Mouse (Mus musculus): ENCODE results near the gene Tmem25.
"Not testable (repeated sequence)": the region's sequence is repeated elsewhere in the genome, so short reads cannot be mapped to it uniquely, and the experiment has no call there.

The Tmem25 gene

DNA sequence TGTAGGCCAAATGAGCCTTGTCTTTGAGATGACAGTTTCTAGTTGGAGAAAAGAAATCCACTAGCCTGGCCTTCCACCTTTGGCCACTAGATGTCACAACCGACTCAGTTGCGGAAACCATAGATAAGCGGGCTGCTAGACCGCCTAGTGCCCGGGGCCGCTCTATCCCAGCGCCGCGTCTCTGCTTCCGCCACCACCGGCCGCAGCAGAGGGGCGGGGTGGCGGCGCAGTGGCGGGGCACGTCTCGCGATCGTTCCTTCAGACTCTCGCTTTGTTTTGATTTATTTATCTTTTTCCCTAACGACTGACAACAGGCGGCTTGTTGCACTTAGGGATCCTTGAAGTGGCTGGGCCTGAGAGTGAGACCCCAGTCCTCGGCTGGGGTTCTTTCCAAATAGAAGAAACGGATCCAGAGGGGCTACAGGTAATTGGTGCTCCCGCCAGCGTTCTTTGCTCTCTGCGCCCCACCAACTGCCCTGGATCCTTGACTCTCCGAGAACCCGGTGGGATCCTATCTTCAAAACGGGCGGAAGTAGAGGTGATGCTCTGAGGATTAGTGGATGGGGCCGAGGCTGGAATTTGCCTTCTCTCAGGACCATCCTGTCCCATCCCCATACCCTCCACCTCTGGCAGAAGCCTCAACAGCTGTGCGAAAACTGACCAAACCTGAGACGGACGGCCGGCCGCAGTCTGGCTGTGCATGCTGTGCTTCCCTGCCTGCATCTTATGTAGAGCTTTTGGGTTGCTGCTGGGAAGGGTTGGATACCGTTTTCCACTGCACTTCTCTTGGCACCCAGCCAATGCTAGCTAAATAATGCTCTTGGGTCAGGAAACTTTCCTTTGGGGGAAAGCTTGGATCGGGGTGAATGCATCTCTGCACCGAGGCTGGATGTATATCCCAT lies 26.1 kb downstream of the Tmem25 start:
- peak; percentile 91 for DNase-seq (ENCODE audit: low read depth)

DNA sequence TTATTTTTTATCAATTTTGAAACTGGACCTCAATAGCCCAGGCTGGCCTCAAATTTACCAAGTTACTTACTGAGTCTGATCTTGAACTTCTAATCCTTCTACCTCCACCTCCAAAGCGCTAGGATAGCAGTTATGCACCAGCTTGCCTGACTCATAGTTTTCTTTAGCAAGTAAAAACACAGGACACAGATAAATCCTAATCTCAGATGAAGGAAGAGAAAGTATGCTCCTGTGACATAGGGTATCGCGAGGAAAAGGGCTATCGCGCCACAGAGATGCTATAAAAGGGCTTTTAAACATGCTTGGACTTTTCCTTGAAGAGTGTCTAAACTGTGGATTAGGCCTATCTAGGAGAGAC lies 26.7 kb downstream of the Tmem25 start:
- no peak for DNase-seq (ENCODE audit: low read depth)

DNA sequence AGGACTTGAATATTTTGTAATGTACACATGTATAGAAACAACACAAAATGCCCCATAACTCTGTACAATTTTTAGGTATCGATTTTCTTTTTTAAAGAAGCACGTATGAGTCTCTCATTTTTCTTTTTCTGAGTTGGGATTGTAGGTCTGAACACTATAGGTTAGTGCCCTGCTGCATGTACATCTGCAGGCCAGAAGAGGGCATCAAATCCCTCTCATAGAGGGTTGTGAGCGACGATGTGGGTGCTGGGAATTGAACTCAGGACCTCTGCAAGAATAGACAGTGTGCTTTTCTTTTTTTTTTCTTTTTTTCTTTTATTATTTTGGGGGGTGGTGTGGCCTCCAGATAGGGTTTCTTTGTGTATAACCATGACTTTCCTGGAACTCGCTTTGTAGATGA lies 27.7 kb downstream of the Tmem25 start:
- no peak for DNase-seq (ENCODE audit: low read depth)

DNA sequence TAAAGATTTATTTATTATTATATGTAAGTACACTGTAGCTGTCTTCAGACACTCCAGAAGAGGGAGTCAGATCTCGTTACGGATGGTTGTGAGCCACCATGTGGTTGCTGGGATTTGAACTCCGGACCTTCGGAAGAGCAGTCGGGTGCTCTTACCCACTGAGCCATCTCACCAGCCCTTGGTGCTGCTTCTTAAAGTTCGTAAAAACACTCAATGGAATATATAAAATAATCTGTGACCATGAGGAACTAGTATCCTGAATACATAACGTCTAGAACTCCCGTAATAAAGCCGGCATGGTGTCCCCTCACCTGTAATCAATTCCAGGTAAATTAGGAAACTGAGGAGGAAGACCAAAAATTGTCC lies 31.1 kb downstream of the Tmem25 start:
- not testable (repeated sequence) for DNase-seq (ENCODE audit: low read depth)

- DNase-seq (ENCODE audit: low read depth), result peak; percentile 57
These were observed 31.7 kb downstream of the Tmem25 start, which contains the start of the genes Arcn1 and Ift46 for GRCm38 (mm10) chr9:44767101-44768028. Gene Arcn1 (minus strand): TSS chr9:44767845. Gene Ift46 (plus strand): TSS chr9:44767908.

- DNase-seq (ENCODE audit: low read depth), result no peak
These were observed 38.2 kb downstream of the Tmem25 start for GRCm38 (mm10) chr9:44760873-44761272.

GRCm38 (mm10) chr9:44748473-44748872 lies 50.6 kb downstream of the Tmem25 start:
- DNase-seq (ENCODE audit: low read depth), result no peak

- no peak for DNase-seq (ENCODE audit: low read depth)
These were observed 51.8 kb downstream of the Tmem25 start for GRCm38 (mm10) chr9:44747341-44747740.

DNA sequence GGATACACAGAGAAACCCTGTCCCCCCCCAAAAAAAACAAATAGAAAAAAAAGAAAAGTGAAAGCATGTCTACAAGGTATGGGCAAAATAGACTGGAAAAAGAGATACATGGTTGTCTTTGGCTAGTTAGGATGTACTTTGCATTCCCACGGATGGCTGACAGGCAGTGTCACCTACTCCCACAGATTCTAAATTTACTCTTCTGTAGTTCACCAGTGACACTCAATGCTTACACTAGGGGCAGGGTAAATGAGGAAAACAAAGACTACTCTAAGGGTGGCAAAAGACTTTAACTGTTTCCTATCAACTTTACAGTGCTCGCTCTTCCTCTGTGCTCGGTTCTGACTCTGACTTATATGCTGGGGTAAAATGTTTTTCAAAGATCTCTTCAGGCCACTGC lies 52.4 kb downstream of the Tmem25 start:
- no peak for DNase-seq (ENCODE audit: low read depth)

DNA sequence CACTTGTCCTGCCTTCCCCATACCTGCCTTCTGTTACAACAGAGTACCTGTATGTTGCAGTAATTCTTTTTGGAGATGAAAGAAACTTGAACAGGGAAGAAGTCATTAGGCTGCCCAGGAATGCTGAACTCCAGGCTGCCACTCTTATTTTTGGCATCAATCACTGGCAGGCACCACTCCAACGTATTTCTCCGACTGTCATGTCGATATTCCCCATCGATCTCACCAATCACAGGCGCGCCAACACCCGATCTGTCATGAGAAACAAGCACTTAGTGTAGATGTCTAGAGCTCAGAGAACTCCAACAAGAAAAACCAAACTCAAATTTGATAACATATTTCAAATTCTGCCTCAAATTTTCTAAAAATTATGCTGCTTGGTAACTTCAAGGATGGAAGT lies 53.7 kb downstream of the Tmem25 start:
- no peak for DNase-seq (ENCODE audit: low read depth)
